Mouse (Mus musculus) macrophage (primary cell): ENCODE data around the gene Nmrk1. TPM values are rescaled to one million over a fixed set of nuclear protein-coding genes. Genes with fewer than 3 reads are reported as not detected.

ENCODE experiments used
- H3K27ac ChIP-seq: fragments of 350-480 bp; formaldehyde crosslinking; 2 replicates; pipeline ENCODE4 v1.9.0; 2021
- H3K36me3 ChIP-seq: fragments of 350-480 bp; formaldehyde crosslinking; 2 replicates; pipeline ENCODE4 v1.9.0; 2021; ENCODE audit errors: inconsistent target
- H3K4me3 ChIP-seq: fragments of 350-480 bp; formaldehyde crosslinking; 2 replicates; pipeline ENCODE4 v1.9.0; 2021; ENCODE audit errors: inconsistent target
- H3K79me2 ChIP-seq: fragments of 350-480 bp; formaldehyde crosslinking; 2 replicates; pipeline ENCODE4 v1.9.0; 2021; ENCODE audit errors: inconsistent target
- WGBS: methylation state at CpG from one replicate; pipeline ENCODE4 v1.1.7; 2026; ENCODE audit warnings: inconsistent platforms; ENCODE audit not compliant: missing documents; 5-methylcytosine and 5-hydroxymethylcytosine counted together
- polyA plus RNA-seq: library from polyadenylated mRNA; stranded (reverse); fragments of 250-400 nt; gene quantifications from 3 replicates; pipeline ENCODE4 v1.2.4, GENCODE M21; 2018; ENCODE audit warnings: inconsistent platforms

Gene Nmrk1
- polyA plus RNA-seq, 1 experiment from 2014 or later: 41.4 TPM

- peaks cover 68% of the 10 kb centered on the region for H3K79me2 ChIP-seq
- H3K27ac ChIP-seq: no peak overlapping the region
- no peaks in the 10 kb centered on the region for H3K36me3 ChIP-seq
- no peak overlapping the region for H3K4me3 ChIP-seq
- 87% methylated on average over 4 of the region's 4 CpGs for WGBS
These were observed 41.4 kb downstream of the Nmrk1 start for GRCm38 (mm10) chr19:18673116-18673515.

GRCm38 (mm10) chr19:18682142-18682541 is 50.4 kb downstream of the Nmrk1 start:
- Histone ChIP-seq H3K4me3 (no peak overlapping the region), H3K79me2 (peaks cover 9% of the 10 kb centered on the region), H3K27ac (no peak overlapping the region), H3K36me3 (0 out of 2 replicates have a peak, but pooled peaks cover 9% of the 10 kb centered on the region)
- WGBS: 92% methylated on average over 4 of the region's 4 CpGs

DNA sequence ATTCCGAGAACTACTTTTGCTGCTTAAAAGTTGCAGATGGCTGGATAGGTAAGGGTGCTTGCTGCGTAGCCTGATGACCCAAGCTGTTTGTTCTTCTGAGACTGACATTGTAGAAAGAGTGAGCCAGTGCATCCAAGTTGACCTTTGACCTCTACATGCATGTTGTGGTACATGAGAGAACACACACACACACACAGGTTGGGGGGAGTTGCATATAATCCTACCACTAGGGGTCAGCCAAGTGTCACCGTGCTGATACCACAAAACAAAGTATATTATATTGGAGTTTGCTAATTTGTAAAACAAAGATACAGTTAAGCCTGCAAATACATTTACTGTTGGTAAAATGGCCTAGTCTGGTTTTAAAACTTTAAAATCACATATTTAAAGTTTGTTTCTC is 55.8 kb downstream of the Nmrk1 start:
- H3K27ac ChIP-seq: no peak overlapping the region
- 73% methylated on average over 3 of the region's 3 CpGs for WGBS
- H3K79me2 ChIP-seq: no peaks in the 10 kb centered on the region
- H3K4me3 ChIP-seq: no peak overlapping the region
- H3K36me3 ChIP-seq: no peaks in the 10 kb centered on the region

DNA sequence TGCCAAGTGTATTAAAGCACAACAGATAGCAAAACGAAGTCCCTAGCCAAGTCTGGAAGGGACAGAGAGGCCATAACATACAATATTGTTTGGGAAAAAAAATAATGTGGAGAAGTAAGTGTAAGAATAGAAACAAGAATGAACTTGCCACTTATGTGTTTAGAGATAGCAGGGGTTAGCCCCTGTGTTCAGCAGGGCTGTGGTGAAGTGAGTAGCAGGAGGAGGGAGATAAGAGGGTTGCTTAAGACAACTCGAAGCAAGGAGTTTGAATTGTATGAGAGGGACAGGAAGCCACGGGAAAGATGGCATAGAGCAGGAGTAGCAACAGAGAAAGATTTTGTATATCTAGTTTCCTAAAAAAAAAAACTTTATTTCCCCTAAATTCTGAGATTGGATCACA is 60.4 kb downstream of the Nmrk1 start:
- H3K4me3 ChIP-seq: no peak overlapping the region
- 57% methylated on average over 3 of the region's 3 CpGs for WGBS
- no peaks in the 10 kb centered on the region for H3K36me3 ChIP-seq
- H3K79me2 ChIP-seq: no peaks in the 10 kb centered on the region
- no peak overlapping the region for H3K27ac ChIP-seq

GRCm38 (mm10) chr19:18692768-18693167 is 61.0 kb downstream of the Nmrk1 start:
- 93% methylated on average over 2 of the region's 2 CpGs for WGBS
- Histone ChIP-seq H3K27ac (no peak overlapping the region), H3K4me3 (no peak overlapping the region), H3K36me3 (no peaks in the 10 kb centered on the region), H3K79me2 (no peaks in the 10 kb centered on the region)

DNA sequence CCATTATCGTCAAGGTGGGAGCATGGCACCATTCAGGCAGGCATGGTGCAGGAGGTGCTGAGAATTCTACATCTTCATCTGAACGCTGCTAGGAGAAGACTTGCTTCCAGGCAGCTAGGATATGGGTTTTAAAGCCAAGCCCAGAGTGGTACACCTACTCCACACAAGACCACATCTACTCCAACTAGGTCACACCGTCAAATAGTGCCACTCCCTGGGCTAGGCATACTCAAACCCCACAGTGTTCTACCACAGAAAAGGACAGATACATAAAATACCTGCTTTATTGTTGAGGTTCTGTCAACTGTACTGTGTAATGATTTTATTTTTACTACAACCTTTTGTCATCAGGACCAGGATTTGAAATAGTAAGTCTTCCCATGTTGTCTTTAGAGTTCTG is 63.4 kb downstream of the Nmrk1 start:
- no peaks in the 10 kb centered on the region for H3K36me3 ChIP-seq
- WGBS: 93% methylated on average over 3 of the region's 3 CpGs
- no peak overlapping the region for H3K4me3 ChIP-seq
- no peaks in the 10 kb centered on the region for H3K79me2 ChIP-seq
- H3K27ac ChIP-seq: no peak overlapping the region

- 100% methylated on average over 1 of the region's 1 CpGs for WGBS
- H3K27ac ChIP-seq: no peak overlapping the region
These were observed 63.8 kb downstream of the Nmrk1 start for GRCm38 (mm10) chr19:18695552-18695951.

More at GRCm38 (mm10) chr19:18695552-18695951, 63.8 kb downstream of the Nmrk1 start:
- Histone ChIP-seq H3K36me3 (no peaks in the 10 kb centered on the region), H3K79me2 (no peaks in the 10 kb centered on the region), H3K4me3 (no peak overlapping the region)

Other genes starting within 250 kb of the Nmrk1 start
- 515 to 693 TPM (median 583 TPM) in 3 replicates for gene Ostf1, start 127 bp upstream of the Nmrk1 start, polyA plus RNA-seq
- 11.1 to 21.8 TPM (median 21.2 TPM) in 3 replicates for gene Carnmt1, start 38.8 kb downstream of the Nmrk1 start, polyA plus RNA-seq
- 4.2 to 11.3 TPM (median 7.3 TPM) in 3 replicates for gene D030056L22Rik, start 81.2 kb downstream of the Nmrk1 start, polyA plus RNA-seq
- gene Trpm6, start 118.0 kb downstream of the Nmrk1 start, polyA plus RNA-seq: not detected in 3 replicates